Mouse (Mus musculus) forebrain, embryonic 13.5 days (tissue): ENCODE measurements around the gene Mrpl33. TPM values are rescaled to one million over a fixed set of nuclear protein-coding genes. Genes with fewer than 3 reads are reported as not detected.

Experiments used
- ATAC-seq: fragments of 200-750 bp; cut with Nextera tagmentation; 2 replicates; pipeline ENCODE4 v1.8.0; 2017
- H3K27ac ChIP-seq: fragments of 300-500 bp; sonication (generic); 2 replicates; pipeline ENCODE4 v1.5.1; 2015; ENCODE audit warnings: inconsistent platforms, mild to moderate bottlenecking, moderate library complexity
- H3K27me3 ChIP-seq: fragments of 300-500 bp; sonication (generic); 2 replicates; pipeline ENCODE4 v1.6.1; 2015; ENCODE audit warnings: mild to moderate bottlenecking, inconsistent platforms
- H3K36me3 ChIP-seq: fragments of 300-500 bp; sonication (generic); 2 replicates; pipeline ENCODE4 v1.6.1; 2015; ENCODE audit warnings: mild to moderate bottlenecking, inconsistent platforms; ENCODE audit not compliant: poor library complexity, severe bottlenecking
- H3K4me1 ChIP-seq: fragments of 300-500 bp; sonication (generic); 2 replicates; pipeline ENCODE4 v1.6.1; 2015; ENCODE audit warnings: inconsistent platforms
- H3K4me2 ChIP-seq: fragments of 300-500 bp; sonication (generic); 2 replicates; pipeline ENCODE4 v1.6.1; 2015; ENCODE audit warnings: inconsistent platforms, mild to moderate bottlenecking, moderate library complexity
- H3K4me3 ChIP-seq: fragments of 300-500 bp; sonication (generic); 2 replicates; pipeline ENCODE4 v1.5.1; 2015; ENCODE audit warnings: mild to moderate bottlenecking, inconsistent platforms
- H3K9ac ChIP-seq: fragments of 300-500 bp; sonication (generic); 2 replicates; pipeline ENCODE4 v1.6.1; 2015; ENCODE audit warnings: mild to moderate bottlenecking, inconsistent platforms
- H3K9me3 ChIP-seq: fragments of 300-500 bp; sonication (generic); replicated peaks from 2 replicates; pipeline ENCODE4 v1.6.1; 2016; ENCODE audit warnings: inconsistent platforms
- WGBS: fragments of 180-500 bp; shearing (Covaris S2); methylation state at CpG from one replicate; pipeline ENCODE4 v1.1.7; 2015; 5-methylcytosine and 5-hydroxymethylcytosine counted together
- polyA plus RNA-seq: library from polyadenylated mRNA; unstranded; fragments of >200 nt; fragmentation: Nextera tagmentation; extraction: Ambion mirVana; gene quantifications from 2 replicates; pipeline ENCODE4 v1.2.1, GENCODE M21; 2015

The Mrpl33 gene
- polyA plus RNA-seq, 1 experiment from 2014 or later, result 254 TPM

DNA sequence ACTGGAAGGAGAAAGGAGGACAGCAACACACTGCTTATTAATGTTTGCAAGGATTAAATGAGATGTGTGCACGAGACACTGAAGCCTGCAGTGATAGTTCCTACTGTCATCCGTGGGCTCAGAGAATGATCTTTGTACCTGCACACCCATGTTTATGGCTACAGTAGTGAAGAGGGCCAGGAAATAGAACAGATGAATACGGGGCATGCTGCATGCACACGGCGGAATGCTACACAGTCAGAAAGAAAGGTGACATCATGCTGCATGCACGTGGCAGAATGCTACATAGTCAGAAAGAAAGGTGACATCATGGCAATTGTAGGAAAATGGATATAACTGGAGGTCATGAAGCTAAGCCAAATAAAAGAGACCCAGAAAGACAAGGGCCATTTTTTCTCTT, 49.8 kb downstream of the Mrpl33 start:
- no peak for ATAC-seq
- no peak overlapping the region for H3K9ac ChIP-seq

GRCm38 (mm10) chr5:31647327-31647726, 50.6 kb downstream of the Mrpl33 start:
- Histone ChIP-seq H3K27me3 (no peaks in the 10 kb centered on the region), H3K4me1 (no peaks in the 10 kb centered on the region), H3K36me3 (no peaks in the 10 kb centered on the region), H3K9me3 (no peaks in the 10 kb centered on the region), H3K27ac (no peak overlapping the region), H3K4me2 (no peak overlapping the region), H3K4me3 (no peak overlapping the region), H3K9ac (no peak overlapping the region)
- no peak for ATAC-seq
- 94% methylated on average over 2 of the region's 2 CpGs for WGBS

More for the DNA sequence above, 49.8 kb downstream of the Mrpl33 start:
- Histone ChIP-seq H3K36me3 (peaks cover 3% of the 10 kb centered on the region; the same call in 1 of the 2 replicates), H3K4me3 (no peak overlapping the region), H3K27ac (no peak overlapping the region), H3K9me3 (no peaks in the 10 kb centered on the region), H3K4me2 (no peak overlapping the region), H3K4me1 (no peaks in the 10 kb centered on the region), H3K27me3 (no peaks in the 10 kb centered on the region)
- 91% methylated on average over 6 of the region's 6 CpGs for WGBS

- Histone ChIP-seq H3K36me3 (no peaks in the 10 kb centered on the region), H3K9me3 (no peaks in the 10 kb centered on the region), H3K9ac (no peak overlapping the region), H3K4me1 (no peaks in the 10 kb centered on the region), H3K4me2 (no peak overlapping the region), H3K27ac (no peak overlapping the region), H3K27me3 (no peaks in the 10 kb centered on the region), H3K4me3 (no peak overlapping the region)
- ATAC-seq, result no peak
- WGBS, result 93% methylated on average over 2 of the region's 2 CpGs
These were observed 54.0 kb downstream of the Mrpl33 start for GRCm38 (mm10) chr5:31650518-31651288.

- Histone ChIP-seq H3K9ac (no peak overlapping the region), H3K36me3 (no peaks in the 10 kb centered on the region), H3K9me3 (no peaks in the 10 kb centered on the region), H3K4me2 (no peak overlapping the region), H3K4me1 (no peaks in the 10 kb centered on the region), H3K4me3 (no peak overlapping the region), H3K27ac (no peak overlapping the region), H3K27me3 (no peaks in the 10 kb centered on the region)
- 84% methylated on average over 1 of the region's 1 CpGs for WGBS
- no peak for ATAC-seq
These were observed 59.0 kb downstream of the Mrpl33 start for GRCm38 (mm10) chr5:31655688-31656190.

DNA sequence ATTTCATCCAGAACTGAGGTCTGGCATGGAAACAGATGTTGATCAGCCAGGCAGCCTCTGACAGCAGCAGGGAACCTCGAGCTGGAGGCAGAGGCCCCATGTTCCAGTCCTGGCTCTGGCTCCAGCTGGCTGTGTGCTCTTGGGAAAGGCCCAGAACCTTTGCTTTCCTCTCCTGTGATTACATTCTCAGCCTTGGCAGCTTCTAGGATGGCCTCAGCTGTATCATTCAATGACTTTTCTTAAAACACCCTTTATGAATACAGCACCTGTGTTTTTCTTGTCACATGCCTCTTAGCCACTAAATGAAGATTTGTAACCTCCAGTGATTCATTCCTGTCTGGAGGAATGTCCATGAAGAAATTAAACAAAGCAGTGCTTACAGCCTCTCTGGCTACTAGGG, 69.4 kb downstream of the Mrpl33 start:
- WGBS, result 47% methylated on average over 1 of the region's 1 CpGs

GRCm38 (mm10) chr5:31668325-31668968, 71.7 kb downstream of the Mrpl33 start:
- Histone ChIP-seq H3K4me2 (no peak overlapping the region), H3K9me3 (no peaks in the 10 kb centered on the region), H3K27me3 (no peaks in the 10 kb centered on the region), H3K36me3 (no peaks in the 10 kb centered on the region), H3K4me3 (no peak overlapping the region), H3K9ac (no peak overlapping the region), H3K27ac (no peak overlapping the region), H3K4me1 (no peaks in the 10 kb centered on the region)
- 81% methylated on average over 13 of the region's 13 CpGs for WGBS
- no peak for ATAC-seq

More for the DNA sequence above, 69.4 kb downstream of the Mrpl33 start:
- no peaks in the 10 kb centered on the region for H3K27me3 ChIP-seq
- H3K36me3 ChIP-seq, result no peaks in the 10 kb centered on the region
- no peak overlapping the region for H3K4me3 ChIP-seq
- H3K4me1 ChIP-seq, result no peaks in the 10 kb centered on the region
- no peaks in the 10 kb centered on the region for H3K9me3 ChIP-seq
- ATAC-seq, result no peak
- no peak overlapping the region for H3K9ac ChIP-seq
- no peak overlapping the region for H3K27ac ChIP-seq
- no peak overlapping the region for H3K4me2 ChIP-seq

DNA sequence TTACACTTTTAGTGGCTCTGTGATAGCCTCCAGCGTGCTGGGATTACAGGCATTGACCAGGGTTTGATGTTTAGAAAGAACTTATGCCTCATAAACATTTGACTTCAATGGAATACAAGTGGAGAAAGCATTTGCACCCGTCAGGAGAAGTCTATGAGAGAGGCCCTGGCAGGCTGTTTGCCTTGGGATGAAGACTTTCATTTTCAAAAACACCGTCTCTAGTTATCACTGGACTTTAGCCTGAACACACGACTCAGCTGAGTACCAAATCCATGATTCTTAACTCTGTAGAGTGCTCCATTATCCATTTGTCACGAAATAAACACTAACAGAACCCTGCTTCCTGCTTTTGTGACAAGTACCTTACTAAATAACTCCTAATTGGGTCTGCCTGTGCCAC, 73.2 kb downstream of the Mrpl33 start:
- 71% methylated on average over 5 of the region's 5 CpGs for WGBS
- ATAC-seq, result no peak
- H3K27ac ChIP-seq, result no peak overlapping the region

GRCm38 (mm10) chr5:31671137-31671536, 74.4 kb downstream of the Mrpl33 start:
- Histone ChIP-seq H3K27me3 (no peaks in the 10 kb centered on the region), H3K9ac (no peak overlapping the region), H3K4me2 (no peak overlapping the region), H3K27ac (no peak overlapping the region), H3K9me3 (no peaks in the 10 kb centered on the region), H3K4me1 (no peaks in the 10 kb centered on the region), H3K4me3 (no peak overlapping the region), H3K36me3 (no peaks in the 10 kb centered on the region)
- 73% methylated on average over 2 of the region's 2 CpGs for WGBS
- no peak for ATAC-seq

More for the DNA sequence above, 73.2 kb downstream of the Mrpl33 start:
- Histone ChIP-seq H3K4me1 (no peaks in the 10 kb centered on the region), H3K4me2 (no peak overlapping the region), H3K9me3 (no peaks in the 10 kb centered on the region), H3K9ac (no peak overlapping the region), H3K36me3 (no peaks in the 10 kb centered on the region), H3K27me3 (no peaks in the 10 kb centered on the region), H3K4me3 (no peak overlapping the region)

DNA sequence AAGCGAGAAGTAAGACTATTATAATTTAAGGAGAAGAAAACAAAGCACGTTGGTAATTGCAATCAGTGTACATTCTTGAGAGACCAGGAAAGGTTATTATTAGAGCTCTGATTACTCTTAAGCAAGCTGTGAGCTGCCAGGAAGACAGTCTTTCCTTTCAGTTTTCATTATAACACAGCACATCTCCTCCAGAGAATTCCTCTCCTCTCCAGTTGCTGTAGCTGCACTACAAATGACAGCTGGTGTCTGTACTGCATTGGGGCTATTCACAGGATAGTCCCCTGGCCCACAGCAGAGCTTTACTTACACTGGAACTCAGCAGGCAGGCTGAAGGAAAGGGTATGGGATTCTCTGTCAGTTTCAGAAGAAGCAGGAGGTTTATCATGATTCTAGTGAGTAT, 76.7 kb downstream of the Mrpl33 start:
- H3K9ac ChIP-seq, result no peak overlapping the region
- no peaks in the 10 kb centered on the region for H3K9me3 ChIP-seq
- no peaks in the 10 kb centered on the region for H3K27me3 ChIP-seq
- no peak for ATAC-seq
- H3K4me1 ChIP-seq, result no peaks in the 10 kb centered on the region
- no peak overlapping the region for H3K4me3 ChIP-seq
- WGBS, result 71% methylated on average over 2 of the region's 2 CpGs
- no peak overlapping the region for H3K4me2 ChIP-seq
- no peak overlapping the region for H3K27ac ChIP-seq
- no peaks in the 10 kb centered on the region for H3K36me3 ChIP-seq

DNA sequence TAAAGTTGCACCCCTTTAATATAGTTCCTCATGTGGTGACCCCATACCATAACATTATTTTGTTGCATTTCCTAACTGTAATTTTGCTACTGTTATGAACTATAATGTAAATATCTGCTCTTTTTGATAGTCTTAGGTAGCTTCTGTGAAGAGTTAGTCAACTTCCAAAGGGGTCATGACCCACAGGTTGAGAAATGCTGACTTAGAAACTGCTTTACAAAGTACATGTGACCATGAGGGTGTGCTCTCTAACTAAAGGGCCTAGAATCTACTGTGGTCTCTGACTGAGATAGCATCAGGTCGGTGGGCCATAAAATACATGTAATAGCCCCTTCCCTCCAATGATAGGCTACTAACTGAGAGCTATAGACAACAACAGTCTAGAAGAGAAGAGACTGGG, 81.3 kb downstream of the Mrpl33 start:
- no peak overlapping the region for H3K4me3 ChIP-seq
- WGBS, result 89% methylated on average over 1 of the region's 1 CpGs

DNA sequence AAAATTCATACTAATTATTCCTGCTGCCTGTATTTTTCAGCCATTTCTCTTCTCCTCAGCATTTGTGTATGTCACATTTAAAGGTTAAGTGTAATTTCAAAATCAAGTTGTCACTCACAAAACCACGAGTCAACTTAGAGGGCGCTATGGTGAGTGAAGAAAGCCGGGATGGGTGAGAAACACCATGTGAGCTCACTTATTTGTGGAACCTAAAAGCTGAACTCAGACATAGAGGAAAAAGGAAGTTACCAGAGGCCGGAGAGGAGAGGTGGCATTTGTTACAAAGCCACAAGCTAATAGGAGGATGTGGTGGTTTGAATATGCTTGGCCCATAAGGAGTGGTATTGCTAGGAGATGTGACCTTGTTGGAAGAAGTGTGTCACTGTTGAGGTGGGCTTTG, 83.4 kb downstream of the Mrpl33 start:
- Histone ChIP-seq H3K4me2 (no peak overlapping the region), H3K4me1 (no peaks in the 10 kb centered on the region), H3K9ac (no peak overlapping the region), H3K4me3 (no peak overlapping the region), H3K27me3 (no peaks in the 10 kb centered on the region), H3K9me3 (no peaks in the 10 kb centered on the region), H3K27ac (no peak overlapping the region), H3K36me3 (no peaks in the 10 kb centered on the region)
- no peak for ATAC-seq
- WGBS, result 83% methylated on average over 4 of the region's 4 CpGs

More for the DNA sequence above, 81.3 kb downstream of the Mrpl33 start:
- Histone ChIP-seq H3K4me2 (no peak overlapping the region), H3K9ac (no peak overlapping the region), H3K27me3 (no peaks in the 10 kb centered on the region), H3K4me1 (no peaks in the 10 kb centered on the region), H3K36me3 (no peaks in the 10 kb centered on the region), H3K9me3 (no peaks in the 10 kb centered on the region), H3K27ac (no peak overlapping the region)
- no peak for ATAC-seq

DNA sequence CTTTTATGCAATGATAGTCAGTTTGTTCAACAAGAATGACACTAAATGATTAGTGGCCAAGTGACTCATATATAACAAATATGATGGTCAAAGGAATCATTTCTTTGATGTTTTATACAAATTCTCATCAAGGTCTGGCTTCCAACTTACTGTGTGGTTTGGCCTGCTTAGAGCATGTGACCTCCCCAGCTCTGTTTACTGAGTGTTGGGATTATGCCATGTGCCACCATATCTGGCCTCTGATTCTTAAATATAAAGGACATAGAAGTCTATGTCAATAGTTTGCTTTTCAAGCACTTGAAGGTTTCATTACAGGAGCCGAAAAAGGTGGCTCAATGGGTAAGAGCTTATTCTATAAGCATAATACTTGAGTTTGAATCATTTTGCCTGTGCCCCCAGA, 85.6 kb downstream of the Mrpl33 start:
- H3K36me3 ChIP-seq, result no peaks in the 10 kb centered on the region
- no peaks in the 10 kb centered on the region for H3K27me3 ChIP-seq
- no peaks in the 10 kb centered on the region for H3K9me3 ChIP-seq
- no peaks in the 10 kb centered on the region for H3K4me1 ChIP-seq
- H3K4me2 ChIP-seq, result no peak overlapping the region
- H3K4me3 ChIP-seq, result no peak overlapping the region
- WGBS, result 91% methylated on average over 1 of the region's 1 CpGs
- no peak overlapping the region for H3K27ac ChIP-seq
- ATAC-seq, result no peak
- H3K9ac ChIP-seq, result no peak overlapping the region
